8 mouse cellular contexts compared by ENCODE assay signal in the genomic region with DNA sequence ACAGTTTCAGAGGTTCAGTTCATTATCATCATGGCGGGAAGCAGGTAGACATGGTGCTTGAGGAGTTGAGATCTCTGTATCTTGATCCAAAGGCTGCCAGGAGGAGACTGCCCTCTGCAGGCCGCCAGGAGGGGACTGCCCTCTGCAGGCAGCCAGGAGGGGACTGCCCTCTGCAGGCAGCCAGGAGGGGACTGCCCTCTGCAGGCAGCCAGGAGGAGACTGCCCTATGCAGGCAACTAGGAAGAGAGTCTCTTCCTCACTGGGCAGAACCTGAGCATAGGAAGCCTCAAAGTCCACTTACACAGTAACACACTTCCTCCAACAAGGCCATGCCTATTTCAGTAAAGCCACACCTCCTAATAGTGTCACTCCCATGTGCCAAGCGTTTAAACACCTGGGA.
DNase-seq lines count a peak whose midpoint lies in the region; ATAC-seq and TF ChIP-seq lines count a peak whose summit lies in the region.

No protein-coding gene starts in this region.

- peaks cover 8% of the 10 kb centered on the region; the same call in 1 of the 2 replicates for H3K27me3 ChIP-seq in midbrain, embryonic 11.5 days (ENCODE audit: control insufficient read depth, insufficient read depth, low read length)
- H3K27me3 ChIP-seq in midbrain, embryonic 16.5 days (ENCODE audit: control insufficient read depth, insufficient read depth, low read depth, low read length), result peaks cover 6% of the 10 kb centered on the region
- no peaks in the 10 kb centered on the region for H3K27me3 ChIP-seq in hindbrain, postnatal 0 days (ENCODE audit: insufficient read depth, low read length)
- H3K27me3 ChIP-seq in stomach, postnatal 0 days (ENCODE audit: control insufficient read depth, insufficient read depth, low read length), result no peaks in the 10 kb centered on the region

- H3K27ac ChIP-seq in midbrain, embryonic 11.5 days (ENCODE audit: low read depth, low read length), result no peak overlapping the region
- H3K27ac ChIP-seq in midbrain, embryonic 16.5 days (ENCODE audit: low read length), result no peak overlapping the region
- H3K27ac ChIP-seq in hindbrain, postnatal 0 days, result no peak overlapping the region
- H3K27ac ChIP-seq in stomach, postnatal 0 days (replicated peaks), result no peak overlapping the region

- H3K4me3 ChIP-seq in midbrain, embryonic 11.5 days (ENCODE audit: low read depth, low read length), result no peak overlapping the region
- no peak overlapping the region for H3K4me3 ChIP-seq in midbrain, embryonic 16.5 days (ENCODE audit: low read depth, low read length)
- no peak overlapping the region for H3K4me3 ChIP-seq in hindbrain, postnatal 0 days (ENCODE audit: low read length)
- no peak overlapping the region for H3K4me3 ChIP-seq in stomach, postnatal 0 days (ENCODE audit: low read depth, low read length)

- H3K9me3 ChIP-seq in midbrain, embryonic 11.5 days (ENCODE audit: control insufficient read depth, low read length), result no peaks in the 10 kb centered on the region
- H3K9me3 ChIP-seq in midbrain, embryonic 16.5 days (replicated peaks; ENCODE audit: control insufficient read depth, low read length, poor library complexity, severe bottlenecking), result no peaks in the 10 kb centered on the region
- H3K9me3 ChIP-seq in hindbrain, postnatal 0 days (ENCODE audit: low read length), result no peaks in the 10 kb centered on the region
- no peaks in the 10 kb centered on the region for H3K9me3 ChIP-seq in stomach, postnatal 0 days (ENCODE audit: control insufficient read depth, low read length)

- TF ChIP-seq EP300 in stomach, postnatal 0 days (optimal IDR thresholded peaks at IDR 0.05), result no peak

- TF ChIP-seq CTCF in hindbrain, postnatal 0 days (IDR thresholded peaks at IDR 0.05; ENCODE audit: low read depth), result peak; percentile 79
- TF ChIP-seq CTCF in stomach, postnatal 0 days (IDR thresholded peaks at IDR 0.05; ENCODE audit: low read depth), result peak; percentile 72

- H3K4me2 ChIP-seq in midbrain, embryonic 11.5 days, result no peak overlapping the region
- no peak overlapping the region for H3K4me2 ChIP-seq in midbrain, embryonic 16.5 days (ENCODE audit: low read length)
- H3K4me2 ChIP-seq in hindbrain, postnatal 0 days (ENCODE audit: low read depth, low read length), result no peak overlapping the region
- H3K4me2 ChIP-seq in stomach, postnatal 0 days (replicated peaks; ENCODE audit: low read depth), result no peak overlapping the region

- WGBS in midbrain, embryonic 11.5 days, result 50% methylated on average over 3 of the region's 3 CpGs
- whole genome bisulfite sequencing in midbrain, embryonic 16.5 days, result 46% methylated on average over 3 of the region's 3 CpGs
- 46% methylated on average over 3 of the region's 3 CpGs for WGBS in hindbrain, postnatal 0 days
- WGBS in stomach, postnatal 0 days, result 53% methylated on average over 3 of the region's 3 CpGs

- H3K9ac ChIP-seq in midbrain, embryonic 11.5 days (ENCODE audit: low read length), result no peak overlapping the region
- H3K9ac ChIP-seq in midbrain, embryonic 16.5 days (ENCODE audit: low read depth, low read length), result no peak overlapping the region
- no peak overlapping the region for H3K9ac ChIP-seq in hindbrain, postnatal 0 days (replicated peaks; ENCODE audit: low read length)
- H3K9ac ChIP-seq in stomach, postnatal 0 days (ENCODE audit: low read length), result no peak overlapping the region

- no peak for ATAC-seq in midbrain, embryonic 11.5 days (ENCODE audit: low FRiP score)
- no peak for ATAC-seq in midbrain, embryonic 16.5 days
- no peak for ATAC-seq in hindbrain, postnatal 0 days
- 0 out of 2 replicates have a peak, but pooled peaks have one; percentile 24 for ATAC-seq in stomach, postnatal 0 days (ENCODE audit: low FRiP score, low TSS enrichment)

- H3K4me1 ChIP-seq in midbrain, embryonic 11.5 days (ENCODE audit: control insufficient read depth, insufficient read depth, low read length), result peaks cover 4% of the 10 kb centered on the region; the same call in 1 of the 2 replicates
- H3K4me1 ChIP-seq in midbrain, embryonic 16.5 days (ENCODE audit: control insufficient read depth, insufficient read depth, low read length), result no peaks in the 10 kb centered on the region
- peaks cover 11% of the 10 kb centered on the region; the same call in 1 of the 2 replicates for H3K4me1 ChIP-seq in hindbrain, postnatal 0 days (ENCODE audit: insufficient read depth, low read length)
- H3K4me1 ChIP-seq in stomach, postnatal 0 days (replicated peaks; ENCODE audit: control insufficient read depth, insufficient read depth), result no peaks in the 10 kb centered on the region

- peak; percentile 55 to 72 for DNase-seq in adrenal gland, adult (ENCODE audit: inconsistent age in 2 of 2, low spot score in 1 of 2)
- DNase-seq in adrenal gland, postnatal 4 days (ENCODE audit: low spot score in 2 of 2), result no peak
- DNase-seq in midbrain, embryonic 11.5 days (ENCODE audit: low spot score, missing footprints), result peak; percentile 86
- DNase-seq in hindbrain, postnatal 0 days (ENCODE audit: low spot score), result no peak
- no peak for DNase-seq in stomach, postnatal 0 days (ENCODE audit: low spot score)
- no peak for DNase-seq in urinary bladder, adult 2 months (ENCODE audit: low spot score)
- no peak for DNase-seq in right cerebral cortex, adult 2 months (ENCODE audit: low spot score in 2 of 2)

- no peaks in the 10 kb centered on the region for H3K36me3 ChIP-seq in midbrain, embryonic 11.5 days (ENCODE audit: control insufficient read depth, insufficient read depth, low read length)
- no peaks in the 10 kb centered on the region for H3K36me3 ChIP-seq in midbrain, embryonic 16.5 days (ENCODE audit: control insufficient read depth, insufficient read depth, low read length)
- no peaks in the 10 kb centered on the region for H3K36me3 ChIP-seq in hindbrain, postnatal 0 days (ENCODE audit: insufficient read depth, low read length)
- no peaks in the 10 kb centered on the region for H3K36me3 ChIP-seq in stomach, postnatal 0 days (ENCODE audit: control insufficient read depth, insufficient read depth, low read length)

Comparison
In these comparisons a context has a peak if more than half of its experiments do, and no peak if none do; other contexts are left out.
1. DNase-seq: peak in adrenal gland, adult (2 of 2) and midbrain, embryonic 11.5 days (single experiment); none in adrenal gland, postnatal 4 days (0 of 2), hindbrain, postnatal 0 days (single experiment), stomach, postnatal 0 days (single experiment), urinary bladder, adult 2 months (single experiment) and right cerebral cortex, adult 2 months (0 of 2).